Mouse (Mus musculus) left cerebral cortex, postnatal 10 days (tissue): ENCODE measurements at regions not wholly inside any gene's neighbourhood (a gene's known extent, or its start where the extent isn't known, plus 50 kb on each side); places are given as distances from the start of the nearest gene placed in this dataset.

Experiments
- DNase-seq, 2 experiments: peaks; one replicate each; pipeline ENCODE4 v3.0.0; 2021 to 2022; ENCODE audit warnings: low spot score in 2 of 2, mixed read lengths in 1 of 2; ENCODE audit errors: extremely low spot score in 1 of 2
- intact Hi-C: fragments of 180-260 bp; cut with DNase I; formaldehyde crosslinking; loops from one replicate; pipeline ENCODE4 v1.15.1; 2025

DNA sequence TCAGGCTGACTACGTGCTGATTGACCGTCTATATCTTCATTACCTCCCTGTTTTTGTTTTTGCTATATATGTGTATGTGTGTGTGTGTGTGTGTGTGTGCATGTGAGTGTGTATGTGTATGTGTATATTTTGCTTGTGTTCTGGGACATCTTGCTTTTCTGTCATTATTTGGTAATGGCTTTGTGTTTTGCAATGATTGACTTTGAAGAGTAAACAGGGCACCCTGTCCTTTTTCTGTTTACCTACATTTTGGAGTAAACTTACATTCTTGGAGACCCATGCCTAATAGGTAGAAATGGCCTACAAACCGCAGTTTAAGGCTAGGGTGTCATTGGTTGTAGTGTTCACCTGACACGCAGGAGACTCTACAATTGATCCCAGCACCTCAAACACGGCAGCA lies 177.5 kb upstream of the Tmem72 start:
- intact Hi-C loops: no loop called here
- DNase-seq: no peak

DNA sequence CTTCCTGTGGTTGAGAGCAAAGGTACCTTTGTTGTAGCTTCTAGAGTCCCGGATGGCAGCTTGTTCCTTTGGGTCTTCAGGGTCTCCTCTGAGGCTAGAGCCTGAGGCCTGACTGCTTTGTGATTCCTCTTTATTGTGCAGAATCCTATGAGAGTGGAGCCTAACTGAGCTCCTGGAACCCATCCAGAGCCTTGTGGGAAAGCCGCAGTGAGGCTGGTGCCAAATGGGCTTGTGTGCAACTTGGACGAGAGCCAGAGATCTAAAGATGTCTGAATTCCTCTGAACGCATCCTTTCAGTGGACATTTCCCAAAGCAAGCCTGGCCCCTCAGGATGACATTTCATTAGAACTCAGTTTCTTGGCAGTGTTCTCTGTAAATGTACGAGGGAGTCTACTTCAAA lies 178.4 kb upstream of the Tmem72 start:
- DNase-seq: peak; percentile 68 to 75
- intact Hi-C loops: no loop called here

DNA sequence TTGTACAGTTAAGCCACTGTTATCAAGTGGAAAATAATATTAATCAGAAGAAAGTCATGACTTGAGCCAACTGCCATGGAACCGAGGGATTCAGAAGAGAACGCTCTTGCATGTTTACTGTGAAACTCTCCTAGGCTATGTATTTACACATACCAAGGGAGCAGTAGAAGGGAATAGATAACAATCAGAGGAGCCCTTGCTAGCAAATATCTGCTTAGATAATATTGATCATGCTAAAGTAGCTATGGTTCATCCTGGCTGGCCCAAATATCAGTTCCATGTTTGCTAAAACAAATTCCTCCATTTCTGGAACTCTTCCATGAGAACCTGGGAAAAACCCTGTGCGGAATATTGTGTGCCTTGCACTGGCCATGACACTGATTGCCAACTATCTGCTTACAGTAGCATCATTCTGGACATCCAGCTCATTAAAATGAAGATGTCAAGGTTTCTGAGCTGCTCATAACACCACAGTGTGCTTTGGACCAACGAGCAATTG lies 179.5 kb upstream of the Tmem72 start:
- DNase-seq: no peak
- intact Hi-C loops: no loop called here

- intact Hi-C loops: no loop called here
- peak in 1 of 2 experiments; percentile 40 for DNase-seq
Measured at GRCm38 (mm10) chr6:116901816-116902215, 185.1 kb upstream of the Tmem72 start.

GRCm38 (mm10) chr6:116902371-116902770 lies 185.7 kb upstream of the Tmem72 start:
- DNase-seq: no peak
- intact Hi-C loops: no loop called here

GRCm38 (mm10) chr6:116906426-116907172 lies 189.9 kb upstream of the Tmem72 start:
- intact Hi-C loops: no loop called here
- no peak for DNase-seq

DNA sequence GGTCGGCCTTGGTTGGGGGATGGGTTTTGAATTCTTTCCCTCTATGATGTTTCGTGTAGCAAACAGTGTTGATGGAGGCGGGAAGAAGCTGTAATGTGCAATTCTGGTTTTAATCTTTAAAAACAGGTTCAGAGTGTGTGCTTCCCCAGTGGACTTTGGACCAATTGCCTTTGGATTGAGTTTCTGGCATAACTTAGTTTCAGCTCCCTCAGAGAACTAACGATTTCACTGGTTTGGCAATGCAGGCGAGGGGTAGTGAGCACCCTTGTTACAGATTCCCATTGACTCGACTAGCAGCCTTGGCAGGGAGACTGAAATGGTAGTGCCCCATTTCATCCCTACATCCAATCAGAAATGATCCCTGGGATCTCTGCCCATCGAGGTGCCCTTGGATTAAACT lies 193.9 kb upstream of the Tmem72 start:
- DNase-seq: no peak
- intact Hi-C loops: no loop called here

DNA sequence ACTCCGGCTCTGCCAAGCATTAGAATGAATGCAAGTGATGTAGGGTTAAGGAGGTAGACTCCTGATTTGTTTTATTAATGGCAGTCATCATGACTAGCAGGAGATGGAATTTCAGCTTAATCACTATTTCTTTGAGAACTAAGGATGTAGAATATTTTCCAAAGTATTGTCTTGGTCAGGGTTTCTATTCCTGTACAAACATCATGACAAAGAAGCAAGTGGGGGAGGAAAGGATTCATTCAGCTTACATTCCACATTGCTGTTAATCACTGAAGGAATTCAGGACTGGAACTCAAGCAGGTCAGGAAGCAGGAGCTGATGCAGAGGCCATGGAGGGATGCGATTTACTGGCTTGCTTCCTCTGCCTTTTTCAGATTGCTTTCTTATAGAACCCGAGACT lies 195.4 kb upstream of the Tmem72 start:
- DNase-seq: no peak
- intact Hi-C loops: no loop called here

GRCm38 (mm10) chr6:116914073-116914472 lies 197.4 kb upstream of the Tmem72 start:
- no peak for DNase-seq
- intact Hi-C loops: no loop called here

DNA sequence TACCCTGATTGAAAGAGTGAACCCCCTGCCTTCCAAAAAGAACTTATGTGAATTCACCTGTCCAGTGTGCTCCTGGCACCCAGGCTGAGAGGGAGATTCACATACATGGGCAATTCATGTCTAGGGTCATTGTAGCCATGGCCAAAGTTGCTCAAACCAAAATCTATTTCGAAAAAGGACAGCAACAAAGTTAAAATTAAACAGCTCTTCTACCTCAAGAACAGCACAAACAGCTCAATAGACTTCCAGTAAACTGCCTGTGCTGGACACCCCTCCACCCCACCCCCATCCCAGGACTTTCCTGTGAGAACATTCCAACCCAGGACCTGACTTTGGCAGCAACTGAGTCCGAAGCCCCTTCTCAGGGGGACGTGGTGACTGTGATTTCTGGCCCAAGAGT lies 218.3 kb upstream of the Tmem72 start:
- intact Hi-C loops: no loop called here

DNA sequence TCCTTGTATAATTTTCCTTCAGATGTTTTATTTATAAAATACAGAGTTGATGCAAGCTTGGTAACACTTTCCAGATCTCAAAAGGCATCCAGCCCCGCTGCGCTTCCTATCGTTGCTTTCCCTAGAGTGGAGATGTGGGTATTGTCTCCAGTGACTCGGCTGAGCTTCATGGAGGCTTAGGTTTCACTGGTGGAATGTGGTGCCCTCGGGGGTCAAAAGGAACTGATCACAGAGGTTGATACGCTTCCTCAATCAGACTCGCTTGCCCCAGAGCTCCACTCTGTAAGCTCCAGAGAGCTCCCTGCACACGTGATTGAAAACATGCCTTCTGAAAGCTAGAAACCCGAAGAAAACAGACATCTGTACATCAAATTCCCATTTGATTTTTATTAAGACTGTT lies 224.9 kb upstream of the Tmem72 start:
- intact Hi-C loops: no loop called here
- no peak for DNase-seq

More for the DNA sequence above, 218.3 kb upstream of the Tmem72 start:
- DNase-seq: no peak

GRCm38 (mm10) chr6:116942696-116943095 lies 225.6 kb upstream of the Cxcl12 start:
- intact Hi-C loops: no loop called here

GRCm38 (mm10) chr6:116946083-116946732 lies 222.1 kb upstream of the Cxcl12 start:
- intact Hi-C loops: no loop called here
- no peak for DNase-seq

More at GRCm38 (mm10) chr6:116942696-116943095, 225.6 kb upstream of the Cxcl12 start:
- DNase-seq: no peak

- intact Hi-C loops: loop anchor here (10.0 kb wide), 1 partner anchor 205 kb away; the partner anchor contains the start of gene Cxcl12
- DNase-seq: no peak
Measured at GRCm38 (mm10) chr6:116959611-116960010, 208.7 kb upstream of the Cxcl12 start.

DNA sequence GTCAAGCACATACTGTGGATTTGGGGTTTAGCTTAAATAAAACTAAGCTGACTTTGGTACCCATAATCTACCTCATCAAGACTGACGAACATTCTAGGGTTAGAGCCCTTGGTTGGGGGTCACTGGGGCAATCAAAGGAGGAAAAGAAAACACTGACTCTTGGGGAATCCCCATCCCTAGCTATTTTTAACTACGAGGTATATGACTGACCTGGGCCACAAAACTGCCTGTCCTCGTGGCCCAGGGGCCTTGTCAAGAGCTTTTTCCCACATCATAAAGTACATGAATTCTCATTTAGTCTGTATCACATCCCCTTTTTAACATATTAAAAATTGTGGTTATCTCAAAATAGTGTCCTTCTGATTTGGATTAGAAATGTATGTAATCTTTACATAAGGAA lies 207.7 kb upstream of the Cxcl12 start:
- intact Hi-C loops: loop anchor here (10.0 kb wide), 1 partner anchor 204 kb away; the partner anchor contains the start of gene Cxcl12
- no peak for DNase-seq

DNA sequence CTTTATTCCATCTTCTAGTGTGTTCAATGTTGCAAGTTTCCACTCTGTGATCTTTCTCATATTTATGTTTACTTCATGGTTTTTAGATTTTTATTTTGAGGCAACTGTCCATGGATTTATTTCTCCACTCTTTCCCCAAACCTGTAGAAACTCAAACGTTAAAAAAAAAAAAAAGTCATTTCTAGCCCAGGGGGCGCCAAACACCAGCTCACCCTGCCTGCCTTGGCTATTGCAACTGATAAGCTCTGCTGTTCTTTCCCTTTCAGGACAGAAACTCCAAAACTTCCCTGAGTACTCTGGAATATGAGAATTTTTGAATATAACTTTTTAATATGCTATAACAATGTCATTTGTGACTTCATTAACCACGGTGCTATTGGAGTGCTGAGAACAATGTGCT lies 201.9 kb upstream of the Cxcl12 start:
- intact Hi-C loops: loop anchor here (10.0 kb wide), 1 partner anchor 198 kb away; the partner anchor contains the start of gene Cxcl12
- DNase-seq: no peak

DNA sequence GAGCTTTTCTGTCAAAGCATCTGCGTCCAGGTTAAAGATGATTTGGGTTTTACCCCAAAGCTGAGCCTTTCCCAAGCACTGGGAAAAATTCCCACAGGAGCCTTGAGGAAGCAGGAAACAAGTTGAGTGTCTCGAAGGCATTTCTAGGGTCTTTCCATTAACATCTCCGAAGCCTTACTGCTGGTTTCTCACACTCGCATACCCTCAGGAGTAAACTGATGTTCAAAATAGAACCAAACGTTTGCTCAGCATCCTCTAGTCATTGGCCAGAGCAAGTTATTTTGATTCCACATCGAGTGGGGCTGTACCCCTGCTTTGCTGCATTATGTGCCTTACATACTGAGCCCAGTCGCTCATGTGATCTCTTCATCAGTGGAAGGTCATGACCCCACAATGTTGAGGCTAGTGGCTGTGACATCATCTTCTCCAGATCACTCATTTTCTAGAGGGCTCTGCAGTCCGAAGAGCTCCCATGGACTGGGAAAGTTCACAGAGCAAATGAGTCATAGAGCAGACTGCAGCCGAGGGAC lies 198.9 kb upstream of the Cxcl12 start:
- no peak for DNase-seq
- intact Hi-C loops: loop anchor here (10.0 kb wide), 1 partner anchor 195 kb away; the partner anchor contains the start of gene Cxcl12

DNA sequence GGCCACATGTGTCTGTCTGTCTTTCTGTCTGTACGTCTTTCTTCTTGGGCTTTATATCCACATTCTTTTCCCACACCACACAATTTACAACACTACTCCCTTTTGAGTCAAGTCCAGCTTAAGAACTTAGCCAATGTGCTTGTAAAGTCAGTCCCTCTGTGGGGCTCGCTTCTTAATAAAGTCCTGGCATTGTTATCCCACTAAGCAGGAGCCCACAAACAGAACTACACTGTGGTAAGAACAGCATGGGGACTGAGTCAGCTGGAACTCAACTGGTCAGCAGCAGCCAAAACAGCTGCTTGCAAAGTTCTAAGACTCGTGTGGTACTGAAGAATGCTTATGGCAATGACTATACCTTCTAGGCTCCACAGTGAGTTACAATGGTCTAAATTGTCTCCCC lies 193.5 kb upstream of the Cxcl12 start:
- intact Hi-C loops: no loop called here
- DNase-seq: no peak

DNA sequence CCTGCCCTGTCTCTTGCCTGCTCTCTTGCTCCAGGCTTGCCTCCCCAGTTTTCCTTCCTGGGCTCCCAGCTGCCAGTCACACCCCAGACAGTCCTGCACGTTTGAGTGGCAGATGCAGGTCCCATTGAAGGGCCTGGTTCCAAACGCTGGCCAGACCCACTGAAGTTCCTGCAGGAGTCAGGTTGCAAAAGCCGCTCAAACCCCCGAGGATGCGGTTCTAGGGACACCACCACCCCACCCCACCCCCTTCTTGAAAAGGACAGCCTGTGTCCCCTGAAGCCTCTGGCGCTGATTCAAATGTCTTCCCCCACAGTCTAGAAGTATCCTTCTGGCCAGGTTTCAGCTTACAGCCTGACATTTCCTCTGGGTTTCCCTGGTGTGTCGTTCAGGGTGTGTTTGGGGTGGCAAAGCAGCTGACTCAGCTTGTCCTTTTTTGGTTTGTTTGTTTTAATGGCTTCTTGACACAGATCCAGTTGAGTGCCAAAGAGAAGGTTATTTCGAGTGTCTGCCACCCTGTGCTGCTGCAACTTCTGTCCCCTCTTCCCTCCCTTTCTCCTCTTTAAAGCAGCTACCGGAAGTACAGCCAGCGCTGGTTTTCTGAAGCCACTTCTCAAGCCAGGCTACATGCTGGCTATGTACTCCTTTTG lies 187.9 kb upstream of the Cxcl12 start:
- DNase-seq: peak in 1 of 2 experiments; percentile 51
- intact Hi-C loops: no loop called here
